Mouse (Mus musculus): ENCODE measurements around the gene Porcn. TPM values are rescaled to one million over a fixed set of nuclear protein-coding genes. Genes with fewer than 3 reads are reported as not detected.

Gene Porcn
- polyA plus RNA-seq, 2 experiments: 11.6 to 27.0 TPM

DNA sequence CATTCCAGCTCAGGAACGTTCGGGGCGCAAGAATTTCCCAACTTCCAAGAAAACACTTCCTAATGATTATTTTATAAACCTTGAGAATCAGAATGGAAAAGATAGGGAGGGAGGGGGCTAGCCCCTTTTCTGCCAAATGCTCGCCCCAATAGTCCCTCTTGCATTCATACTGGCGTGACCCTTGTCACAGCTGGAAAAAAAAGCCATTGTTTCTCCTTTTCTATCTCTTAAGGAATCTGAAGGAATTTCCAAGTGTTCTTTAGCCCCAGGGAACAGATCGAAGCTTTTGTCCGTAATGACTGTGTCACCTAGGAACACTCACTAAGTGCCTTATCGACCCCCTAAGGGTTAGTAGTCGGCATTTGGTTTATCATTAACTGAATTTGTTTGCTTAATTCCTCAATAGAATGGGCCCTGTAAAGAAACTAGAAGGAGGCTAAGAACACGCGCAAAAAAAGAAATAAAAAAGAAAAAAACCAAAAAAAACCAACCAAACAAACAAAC lies 421 bp upstream of the Porcn start:
- Histone ChIP-seq H3K9ac (ENCODE audit: low read depth, low read length, severe bottlenecking) (no peak overlapping the region), H3K27ac (replicated peaks; ENCODE audit: low read depth, low read length) (no peak overlapping the region), H3K4me2 (replicated peaks; ENCODE audit: low read depth, low read length, severe bottlenecking) (peak overlapping the region; percentile 52), H3K4me1 (ENCODE audit: control insufficient read depth, insufficient read depth, low read length) (0 out of 2 replicates have a peak, but pooled peaks cover 2% of the 10 kb centered on the region), H3K9me3 (ENCODE audit: control insufficient read depth, low read length) (no peaks in the 10 kb centered on the region), H3K36me3 (ENCODE audit: control insufficient read depth, insufficient read depth, low read length) (no peaks in the 10 kb centered on the region), H3K4me3 (replicated peaks; ENCODE audit: low read length) (peak overlapping the region; percentile 50), H3K27me3 (ENCODE audit: control insufficient read depth, insufficient read depth, low read length) (no peaks in the 10 kb centered on the region)
- 26% methylated on average over 11 of the region's 11 CpGs for WGBS
- TF ChIP-seq POLR2A (IDR thresholded peaks at IDR 0.05; ENCODE audit: borderline replicate concordance, extremely low read depth, insufficient read depth, insufficient read length): no peak
- DNase-seq (ENCODE audit: low spot score) (no peak), ATAC-seq (ENCODE audit: low FRiP score, low read depth) (no peak)

GRCm38 (mm10) chrX:8205551-8205950 lies 774 bp downstream of the Porcn start:
- Histone ChIP-seq H3K36me3 (ENCODE audit: control insufficient read depth, insufficient read depth, low read length) (no peaks in the 10 kb centered on the region), H3K9me3 (ENCODE audit: control insufficient read depth, low read length) (no peaks in the 10 kb centered on the region), H3K9ac (ENCODE audit: low read depth, low read length, severe bottlenecking) (peak overlapping the region; percentile 62; the same call in 1 of the 2 replicates), H3K4me2 (replicated peaks; ENCODE audit: low read depth, low read length, severe bottlenecking) (peak overlapping the region; percentile 52), H3K27me3 (ENCODE audit: control insufficient read depth, insufficient read depth, low read length) (no peaks in the 10 kb centered on the region), H3K27ac (replicated peaks; ENCODE audit: low read depth, low read length) (no peak overlapping the region), H3K4me1 (ENCODE audit: control insufficient read depth, insufficient read depth, low read length) (0 out of 2 replicates have a peak, but pooled peaks cover 2% of the 10 kb centered on the region), H3K4me3 (replicated peaks; ENCODE audit: low read length) (peak overlapping the region; percentile 50)
- 37% methylated on average over 7 of the region's 7 CpGs for WGBS
- TF ChIP-seq POLR2A (IDR thresholded peaks at IDR 0.05; ENCODE audit: borderline replicate concordance, extremely low read depth, insufficient read depth, insufficient read length): no peak
- ATAC-seq (ENCODE audit: low FRiP score, low read depth) (no peak), DNase-seq (ENCODE audit: low spot score) (no peak)

GRCm38 (mm10) chrX:8205088-8205487 lies 1.2 kb downstream of the Porcn start:
- Histone ChIP-seq H3K4me2 (replicated peaks; ENCODE audit: low read depth, low read length, severe bottlenecking) (no peak overlapping the region), H3K4me3 (replicated peaks; ENCODE audit: low read length) (no peak overlapping the region), H3K36me3 (ENCODE audit: control insufficient read depth, insufficient read depth, low read length) (no peaks in the 10 kb centered on the region), H3K27ac (replicated peaks; ENCODE audit: low read depth, low read length) (no peak overlapping the region), H3K9me3 (ENCODE audit: control insufficient read depth, low read length) (no peaks in the 10 kb centered on the region), H3K4me1 (ENCODE audit: control insufficient read depth, insufficient read depth, low read length) (0 out of 2 replicates have a peak, but pooled peaks cover 2% of the 10 kb centered on the region), H3K27me3 (ENCODE audit: control insufficient read depth, insufficient read depth, low read length) (no peaks in the 10 kb centered on the region), H3K9ac (ENCODE audit: low read depth, low read length, severe bottlenecking) (no peak overlapping the region)
- no peak for ATAC-seq (ENCODE audit: low FRiP score, low read depth)
- no peak for DNase-seq (ENCODE audit: low spot score)
- TF ChIP-seq POLR2A (IDR thresholded peaks at IDR 0.05; ENCODE audit: borderline replicate concordance, extremely low read depth, insufficient read depth, insufficient read length): no peak
- WGBS: 67% methylated on average over 4 of the region's 4 CpGs

DNA sequence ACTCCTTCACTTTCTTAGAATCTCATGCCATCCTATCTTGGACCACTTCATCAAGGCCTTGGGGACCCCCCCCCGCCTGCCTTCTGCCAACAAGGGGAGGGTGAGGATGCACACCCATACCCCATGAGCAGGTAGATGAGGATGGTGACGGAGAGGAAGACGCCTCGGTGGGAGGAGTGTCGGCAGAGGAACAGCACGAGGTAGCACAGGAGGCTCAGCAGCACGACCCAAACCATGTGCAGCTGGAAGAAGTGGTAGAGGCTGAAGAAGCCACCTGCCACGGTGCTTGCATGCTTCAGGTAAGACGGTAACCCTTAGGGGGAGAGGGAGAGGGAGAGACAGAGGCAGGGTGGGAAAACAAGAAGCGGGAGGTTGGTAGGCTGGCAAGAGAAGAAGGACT lies 2.2 kb downstream of the Porcn start:
- Histone ChIP-seq H3K9ac (ENCODE audit: low read depth, low read length, severe bottlenecking) (no peak overlapping the region), H3K27me3 (ENCODE audit: control insufficient read depth, insufficient read depth, low read length) (no peaks in the 10 kb centered on the region), H3K27ac (replicated peaks; ENCODE audit: low read depth, low read length) (no peak overlapping the region), H3K4me1 (ENCODE audit: control insufficient read depth, insufficient read depth, low read length) (0 out of 2 replicates have a peak, but pooled peaks cover 2% of the 10 kb centered on the region), H3K4me2 (replicated peaks; ENCODE audit: low read depth, low read length, severe bottlenecking) (no peak overlapping the region), H3K4me3 (replicated peaks; ENCODE audit: low read length) (no peak overlapping the region), H3K9me3 (ENCODE audit: control insufficient read depth, low read length) (no peaks in the 10 kb centered on the region), H3K36me3 (ENCODE audit: control insufficient read depth, insufficient read depth, low read length) (no peaks in the 10 kb centered on the region)
- no peak for TF ChIP-seq POLR2A (IDR thresholded peaks at IDR 0.05; ENCODE audit: borderline replicate concordance, extremely low read depth, insufficient read depth, insufficient read length)
- DNase-seq (ENCODE audit: low spot score): no peak
- no peak for ATAC-seq (ENCODE audit: low FRiP score, low read depth)
- WGBS: 86% methylated on average over 10 of the region's 10 CpGs

DNA sequence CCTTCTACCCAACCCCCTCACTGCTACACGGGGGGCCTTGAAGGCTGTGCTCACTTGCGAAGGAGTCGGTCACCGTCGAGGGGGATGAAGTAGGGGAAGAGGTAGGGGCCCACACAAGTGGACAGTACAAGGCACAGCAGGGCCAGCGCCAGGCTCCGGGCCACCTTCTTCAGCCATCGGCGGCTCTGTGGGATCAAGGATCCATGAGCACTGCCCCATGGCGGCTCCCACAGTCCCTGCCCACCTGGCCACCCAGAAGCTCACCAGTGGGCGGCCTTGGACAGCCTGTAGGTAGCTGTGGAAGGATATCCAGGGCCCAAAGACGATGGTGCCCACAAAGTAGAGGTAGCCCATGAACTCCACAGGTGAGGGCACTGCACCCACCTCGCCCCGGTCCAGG lies 3.2 kb downstream of the Porcn start:
- Histone ChIP-seq H3K4me3 (replicated peaks; ENCODE audit: low read length) (no peak overlapping the region), H3K36me3 (ENCODE audit: control insufficient read depth, insufficient read depth, low read length) (no peaks in the 10 kb centered on the region), H3K27ac (replicated peaks; ENCODE audit: low read depth, low read length) (no peak overlapping the region), H3K4me1 (ENCODE audit: control insufficient read depth, insufficient read depth, low read length) (0 out of 2 replicates have a peak, but pooled peaks cover 2% of the 10 kb centered on the region), H3K9me3 (ENCODE audit: control insufficient read depth, low read length) (no peaks in the 10 kb centered on the region), H3K27me3 (ENCODE audit: control insufficient read depth, insufficient read depth, low read length) (no peaks in the 10 kb centered on the region), H3K9ac (ENCODE audit: low read depth, low read length, severe bottlenecking) (no peak overlapping the region), H3K4me2 (replicated peaks; ENCODE audit: low read depth, low read length, severe bottlenecking) (no peak overlapping the region)
- no peak for TF ChIP-seq POLR2A (IDR thresholded peaks at IDR 0.05; ENCODE audit: borderline replicate concordance, extremely low read depth, insufficient read depth, insufficient read length)
- DNase-seq (ENCODE audit: low spot score) (no peak), ATAC-seq (ENCODE audit: low FRiP score, low read depth) (no peak)
- WGBS: 85% methylated on average over 7 of the region's 14 CpGs

- no peak for ATAC-seq (ENCODE audit: low FRiP score, low read depth)
- 27% methylated on average over 10 of the region's 10 CpGs for WGBS
- no peak for DNase-seq (ENCODE audit: low spot score)
These were observed 13.0 kb downstream of the Porcn start, which contains the start of gene Ebp for GRCm38 (mm10) chrX:8193419-8193723. TSS of gene Ebp (minus strand) at chrX:8193512.

More at GRCm38 (mm10) chrX:8193419-8193723, 13.0 kb downstream of the Porcn start, which contains the start of gene Ebp:
- H3K27ac ChIP-seq (replicated peaks; ENCODE audit: low read depth, low read length): peak within 1 kb of the TSS; percentile 19; the same call in 1 of the 2 replicates
- TF ChIP-seq POLR2A (IDR thresholded peaks at IDR 0.05; ENCODE audit: borderline replicate concordance, extremely low read depth, insufficient read depth, insufficient read length): no peak
- H3K4me2 ChIP-seq (replicated peaks; ENCODE audit: low read depth, low read length, severe bottlenecking): peak within 1 kb of the TSS; percentile 56
- H3K4me3 ChIP-seq (replicated peaks; ENCODE audit: low read length): peak within 1 kb of the TSS; percentile 49
- H3K9me3 ChIP-seq (ENCODE audit: control insufficient read depth, low read length): no peaks in the 10 kb centered on the region
- peak within 1 kb of the TSS; percentile 64 for H3K9ac ChIP-seq (ENCODE audit: low read depth, low read length, severe bottlenecking)
- H3K36me3 ChIP-seq (ENCODE audit: control insufficient read depth, insufficient read depth, low read length): no peaks in the 10 kb centered on the region
- H3K27me3 ChIP-seq (ENCODE audit: control insufficient read depth, insufficient read depth, low read length): no peaks in the 10 kb centered on the region
- H3K4me1 ChIP-seq (ENCODE audit: control insufficient read depth, insufficient read depth, low read length): no peaks in the 10 kb centered on the region

Data from limb, embryonic 14.5 days (tissue).